Mouse (Mus musculus) testis, adult 2 months (tissue): ENCODE results near the gene Polr2a. TPM values are rescaled to one million over a fixed set of nuclear protein-coding genes. Genes with fewer than 3 reads are reported as not detected.

Experiments
- H3K27ac ChIP-seq: fragments of 200-500 bp; 2 replicates; pipeline ENCODE4 v1.5.1; 2012; ENCODE audit warnings: low read depth, low read length; ENCODE audit not compliant: control insufficient read depth, insufficient read depth
- H3K27me3 ChIP-seq: fragments of 200-500 bp; 2 replicates; pipeline ENCODE4 v1.6.1; 2012; ENCODE audit warnings: mild to moderate bottlenecking, low read length, moderate library complexity; ENCODE audit not compliant: control insufficient read depth, insufficient read depth
- H3K36me3 ChIP-seq: fragments of 200-500 bp; 2 replicates; pipeline ENCODE4 v1.6.1; 2012; ENCODE audit warnings: mild to moderate bottlenecking, low read length; ENCODE audit not compliant: control insufficient read depth, insufficient read depth
- H3K4me1 ChIP-seq: fragments of 200-500 bp; 2 replicates; pipeline ENCODE4 v1.6.1; 2012; ENCODE audit warnings: low read length; ENCODE audit not compliant: control insufficient read depth, insufficient read depth
- H3K4me3 ChIP-seq: fragments of 200-500 bp; 2 replicates; pipeline ENCODE4 v1.5.1; 2012; ENCODE audit warnings: low read depth, mild to moderate bottlenecking, low read length, moderate library complexity, mixed read lengths; ENCODE audit not compliant: control insufficient read depth
- CTCF ChIP-seq: fragments of 200-500 bp; IDR thresholded peaks from 2 replicates; pipeline ENCODE4 v1.5.1; 2012; ENCODE audit warnings: low read depth, mild to moderate bottlenecking, inconsistent platforms, low read length, moderate library complexity; ENCODE audit not compliant: control insufficient read depth, insufficient read depth, insufficient replicate concordance
- POLR2A ChIP-seq: fragments of 200-500 bp; IDR thresholded peaks from 2 replicates; pipeline ENCODE4 v1.6.1; 2012; ENCODE audit warnings: low read depth, mild to moderate bottlenecking, inconsistent platforms, low read length, moderate library complexity; ENCODE audit not compliant: control insufficient read depth
- polyA plus RNA-seq: library from polyadenylated mRNA; depleted of rRNA; stranded (reverse); fragments of >200 nt; gene quantifications from 2 replicates; pipeline ENCODE4 v1.2.3, GENCODE M21; 2012

Polr2a gene
- polyA plus RNA-seq, 1 experiment: 75.8 TPM

DNA sequence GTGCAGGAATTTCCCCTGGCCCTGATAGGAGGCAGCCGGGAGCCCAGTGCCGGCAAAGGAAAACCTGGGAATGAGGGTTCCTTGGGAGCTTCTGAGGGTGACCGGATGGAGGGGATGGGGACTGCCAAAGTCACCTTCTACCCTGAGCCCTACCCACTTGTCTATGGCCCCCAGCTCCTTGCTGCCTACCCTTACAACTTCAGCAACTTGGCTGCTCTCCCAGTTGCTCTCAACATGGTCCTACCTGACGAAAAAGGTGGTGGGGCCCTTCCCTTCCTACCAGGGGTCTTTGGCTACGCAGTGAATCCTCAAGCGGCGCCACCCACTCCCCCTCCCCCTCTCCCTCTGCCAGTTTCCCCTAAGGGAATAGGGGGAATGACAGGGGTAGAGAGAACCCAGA is 20.5 kb upstream of the Polr2a start:
- H3K36me3 ChIP-seq: no peaks in the 10 kb centered on the region
- TF ChIP-seq CTCF: no peak
- H3K4me3 ChIP-seq: no peak overlapping the region
- no peak overlapping the region for H3K27ac ChIP-seq
- H3K4me1 ChIP-seq: peaks cover 11% of the 10 kb centered on the region
- H3K27me3 ChIP-seq: no peaks in the 10 kb centered on the region

DNA sequence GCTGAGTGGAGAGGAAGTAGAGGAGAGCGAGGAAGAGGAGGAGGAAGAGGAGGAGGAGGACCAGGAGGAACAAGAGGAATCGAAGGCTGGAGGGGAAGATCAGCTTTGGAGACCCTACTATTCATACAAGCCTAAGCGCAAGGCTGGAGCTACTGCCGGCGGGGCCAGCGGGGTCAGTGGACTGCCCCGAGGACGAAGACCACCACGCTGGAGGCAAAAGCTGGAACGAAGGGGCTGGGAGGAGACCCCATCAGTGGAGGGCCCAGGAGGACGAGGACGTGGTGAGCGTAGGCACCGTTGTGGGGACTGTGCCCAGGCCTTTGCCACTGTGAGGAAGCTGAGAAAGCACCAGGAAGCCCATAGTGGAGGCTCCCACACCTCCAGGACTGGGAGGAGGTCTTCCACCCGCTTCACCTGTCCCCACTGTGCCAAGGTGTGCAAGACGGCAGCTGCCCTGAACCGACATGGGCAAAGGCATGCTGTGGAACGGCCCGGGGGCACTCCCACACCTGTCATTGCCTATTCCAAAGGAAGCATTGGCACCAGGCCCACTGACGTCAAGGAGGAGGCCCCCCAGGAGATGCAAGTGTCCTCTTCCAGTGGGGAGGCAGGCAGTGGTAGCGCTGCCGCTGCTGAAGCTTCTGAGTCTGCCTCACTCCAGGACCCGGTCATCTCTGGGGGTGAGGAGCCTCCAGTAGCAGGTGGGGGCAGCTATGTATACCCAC is 20.0 kb upstream of the Polr2a start:
- no peaks in the 10 kb centered on the region for H3K27me3 ChIP-seq

DNA sequence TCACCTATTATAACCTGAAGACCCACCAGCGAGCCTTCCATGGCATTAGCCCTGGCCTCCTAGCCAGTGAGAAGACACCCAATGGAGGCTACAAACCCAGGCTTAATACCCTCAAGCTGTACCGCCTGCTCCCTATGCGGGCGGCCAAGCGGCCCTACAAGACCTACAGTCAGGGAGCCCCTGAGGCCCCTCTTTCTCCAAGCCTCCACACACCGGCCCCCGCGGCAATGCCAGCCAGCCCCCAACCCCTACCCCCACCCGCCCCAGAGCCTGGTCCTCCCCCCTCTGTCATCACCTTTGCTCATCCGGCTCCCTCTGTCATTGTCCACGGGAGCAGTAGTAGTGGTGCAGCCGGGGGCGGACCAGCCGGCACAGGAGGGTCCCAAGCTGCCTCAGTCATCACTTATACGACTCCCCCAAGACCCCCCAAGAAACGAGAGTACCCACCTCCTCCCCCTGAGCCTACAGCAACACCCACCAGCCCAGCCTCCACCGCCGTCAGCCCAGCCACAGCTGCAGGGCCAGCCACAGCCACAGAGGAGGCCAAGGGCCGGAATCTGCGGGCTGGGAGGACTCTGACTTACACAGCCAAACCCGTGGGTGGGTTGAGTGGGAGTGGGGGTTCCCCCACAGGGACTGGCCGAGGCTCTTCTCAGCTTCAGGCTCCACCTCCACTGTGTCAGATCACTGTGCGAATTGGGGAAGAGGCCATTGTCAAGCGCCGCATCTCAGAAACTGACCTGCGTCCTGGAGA is 19.2 kb upstream of the Polr2a start:
- Histone ChIP-seq H3K4me3 (no peak overlapping the region), H3K4me1 (peaks cover 11% of the 10 kb centered on the region), H3K27ac (no peak overlapping the region), H3K36me3 (no peaks in the 10 kb centered on the region), H3K27me3 (no peaks in the 10 kb centered on the region)
- TF ChIP-seq POLR2A (no peak), CTCF (no peak)

More for the DNA sequence above, 20.0 kb upstream of the Polr2a start:
- Histone ChIP-seq H3K4me3 (no peak overlapping the region), H3K4me1 (peaks cover 11% of the 10 kb centered on the region), H3K27ac (no peak overlapping the region), H3K36me3 (no peaks in the 10 kb centered on the region)
- TF ChIP-seq POLR2A (no peak), CTCF (no peak)

DNA sequence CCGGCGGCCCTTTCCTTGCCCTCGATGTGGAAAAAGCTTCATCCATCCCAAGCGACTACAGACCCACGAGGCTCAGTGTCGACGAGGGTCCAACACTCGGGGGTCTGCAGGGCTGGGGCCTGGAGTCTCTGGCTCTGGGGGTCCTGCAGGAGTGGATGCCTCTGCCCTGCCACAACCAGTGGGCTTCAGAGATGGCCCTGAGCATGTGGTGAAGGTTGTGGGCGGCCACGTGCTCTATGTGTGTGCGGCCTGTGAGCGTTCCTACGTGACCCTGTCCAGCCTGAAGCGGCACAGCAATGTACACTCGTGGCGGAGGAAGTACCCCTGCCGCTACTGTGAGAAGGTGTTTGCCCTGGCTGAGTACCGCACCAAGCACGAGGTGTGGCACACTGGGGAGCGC is 18.1 kb upstream of the Polr2a start:
- Histone ChIP-seq H3K4me3 (no peak overlapping the region), H3K36me3 (no peaks in the 10 kb centered on the region), H3K27ac (no peak overlapping the region), H3K4me1 (peaks cover 11% of the 10 kb centered on the region), H3K27me3 (no peaks in the 10 kb centered on the region)
- TF ChIP-seq POLR2A (no peak), CTCF (no peak)

DNA sequence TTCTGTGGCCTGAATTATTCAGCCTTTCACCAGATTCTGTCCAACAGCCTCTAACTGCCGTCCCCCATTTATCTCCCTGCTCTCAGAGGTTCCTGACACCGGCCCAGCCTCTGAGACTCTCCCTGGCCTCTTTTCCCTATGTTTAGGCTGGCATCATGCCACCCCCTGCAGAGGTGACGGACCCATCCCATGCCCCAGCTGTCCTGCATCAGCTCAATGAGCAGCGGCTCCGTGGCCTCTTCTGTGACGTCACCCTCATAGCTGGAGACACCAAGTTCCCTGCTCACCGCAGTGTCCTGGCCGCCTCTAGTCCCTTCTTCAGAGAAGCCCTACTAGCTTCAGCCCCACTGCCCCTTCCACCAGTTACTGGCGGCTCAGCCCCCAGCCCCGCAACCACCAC is 17.3 kb upstream of the Polr2a start:
- TF ChIP-seq POLR2A: no peak
- TF ChIP-seq CTCF: no peak
- Histone ChIP-seq H3K36me3 (no peaks in the 10 kb centered on the region), H3K4me1 (peaks cover 11% of the 10 kb centered on the region), H3K27ac (no peak overlapping the region), H3K27me3 (no peaks in the 10 kb centered on the region), H3K4me3 (no peak overlapping the region)

DNA sequence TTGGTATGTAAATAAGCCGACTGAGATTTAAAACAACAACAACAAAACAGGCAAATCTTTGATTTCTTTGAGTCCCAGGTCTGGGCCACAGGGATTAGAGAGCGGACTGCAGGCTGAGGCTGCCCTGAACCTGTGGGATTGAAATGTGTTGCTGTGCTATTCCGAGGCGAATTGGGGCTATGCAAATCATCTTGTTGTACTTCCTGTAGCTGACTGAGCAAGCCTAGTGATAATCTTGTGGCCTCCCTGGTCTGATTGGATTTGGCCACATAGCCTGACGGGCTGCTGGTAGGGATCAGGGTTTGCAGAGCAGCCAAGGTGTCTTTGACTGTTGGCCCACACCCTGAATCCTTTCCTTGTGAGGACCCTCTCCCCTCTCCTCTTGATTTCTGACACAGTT is 16.5 kb upstream of the Polr2a start:
- Histone ChIP-seq H3K27me3 (no peaks in the 10 kb centered on the region), H3K27ac (no peak overlapping the region), H3K4me3 (no peak overlapping the region), H3K36me3 (no peaks in the 10 kb centered on the region), H3K4me1 (peaks cover 11% of the 10 kb centered on the region)
- TF ChIP-seq POLR2A (no peak), CTCF (no peak)

DNA sequence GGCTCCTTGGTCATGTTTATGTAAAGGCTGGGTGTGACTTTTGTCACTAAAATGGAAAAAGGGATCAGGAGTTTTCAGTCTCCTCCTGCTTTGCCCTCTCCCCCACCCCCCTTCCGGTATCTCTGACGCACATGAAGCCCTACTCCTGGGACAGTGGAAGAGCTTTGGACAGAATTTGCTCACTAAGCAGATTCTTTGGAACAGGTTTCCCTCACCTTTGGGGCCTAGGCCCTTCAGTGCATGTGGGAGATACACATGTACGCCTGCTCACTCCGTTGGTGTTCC is 9.1 kb upstream of the Polr2a start:
- H3K4me3 ChIP-seq: no peak overlapping the region
- peaks cover 12% of the 10 kb centered on the region for H3K4me1 ChIP-seq
- TF ChIP-seq POLR2A (no peak), CTCF (no peak)
- no peak overlapping the region for H3K27ac ChIP-seq
- no peaks in the 10 kb centered on the region for H3K36me3 ChIP-seq
- no peaks in the 10 kb centered on the region for H3K27me3 ChIP-seq
